Mouse (Mus musculus) C2C12 (cell line): ENCODE results near the gene Commd1. TPM values are rescaled to one million over a fixed set of nuclear protein-coding genes. Genes with fewer than 3 reads are reported as not detected.

Experiments used
- H3K27me3 ChIP-seq: one replicate; pipeline ENCODE4 v1.6.1; 2011; ENCODE audit not compliant: control insufficient read depth, insufficient read depth, insufficient read length
- H3K36me3 ChIP-seq: one replicate; pipeline ENCODE4 v1.6.1; 2011; ENCODE audit not compliant: control insufficient read depth, insufficient read depth
- H3K4me3 ChIP-seq: one replicate; pipeline ENCODE4 v1.5.1; 2011; ENCODE audit warnings: mild to moderate bottlenecking, control low read depth; ENCODE audit not compliant: poor library complexity, insufficient read depth, severe bottlenecking
- H3K79me2 ChIP-seq: one replicate; pipeline ENCODE4 v1.6.1; 2011; ENCODE audit not compliant: control insufficient read depth, insufficient read depth
- H3K79me3 ChIP-seq: one replicate; pipeline ENCODE4 v1.6.1; 2011; ENCODE audit warnings: low read depth, control low read depth
- H3ac ChIP-seq: one replicate; pipeline ENCODE3; 2011; ENCODE audit warnings: low read depth; ENCODE audit not compliant: control insufficient read depth, insufficient read length
- CEBPB ChIP-seq: IDR thresholded peaks from one replicate; pipeline ENCODE4 v1.6.1; 2011; ENCODE audit warnings: low read depth, mild to moderate bottlenecking, control low read depth, moderate library complexity
- CTCF ChIP-seq: IDR thresholded peaks from one replicate; pipeline ENCODE4 v1.5.1; 2011; ENCODE audit not compliant: control insufficient read depth, insufficient read depth, insufficient read length
- FOSL1 ChIP-seq: IDR thresholded peaks from one replicate; pipeline ENCODE4 v1.8.0; 2011; ENCODE audit warnings: mild to moderate bottlenecking, low read length; ENCODE audit not compliant: poor library complexity, insufficient read depth, severe bottlenecking
- MAX ChIP-seq: IDR thresholded peaks from one replicate; pipeline ENCODE4 v1.6.1; 2011; ENCODE audit warnings: mild to moderate bottlenecking, control low read depth
- MYOD1 ChIP-seq: IDR thresholded peaks from one replicate; pipeline ENCODE4 v1.6.1; 2011; ENCODE audit warnings: low read depth; ENCODE audit not compliant: control insufficient read depth, insufficient read length
- MYOG ChIP-seq: IDR thresholded peaks from one replicate; pipeline ENCODE4 v1.6.1; 2011; ENCODE audit not compliant: control insufficient read depth, insufficient read length; ENCODE audit errors: extremely low read depth
- USF1 ChIP-seq: IDR thresholded peaks from one replicate; pipeline ENCODE4 v1.6.1; 2011; ENCODE audit warnings: low read depth, mild to moderate bottlenecking, control low read depth, moderate library complexity
- polyA plus RNA-seq: library from polyadenylated mRNA; unstranded; fragments of >200 nt; fragmentation: generic; extraction: Trizol; gene quantifications from one replicate; pipeline ENCODE4 v1.2.1, GENCODE M21; 2012; ENCODE audit warnings: missing spikeins

The Commd1 gene
- polyA plus RNA-seq, 1 experiment: 126 TPM

GRCm38 (mm10) chr11:22871628-22872306, 110.4 kb downstream of the Commd1 start:
- Histone ChIP-seq H3K36me3 (no peaks in the 10 kb centered on the region), H3K79me2 (no peaks in the 10 kb centered on the region), H3K4me3 (no peak overlapping the region), H3K27me3 (no peaks in the 10 kb centered on the region), H3ac (no peak overlapping the region), H3K79me3 (no peaks in the 10 kb centered on the region)
- TF ChIP-seq CEBPB: no peak
- TF ChIP-seq FOSL1: no peak
- no peak for TF ChIP-seq MYOD1
- TF ChIP-seq USF1: no peak
- TF ChIP-seq MYOG: no peak
- TF ChIP-seq CTCF: no peak
- no peak for TF ChIP-seq MAX

GRCm38 (mm10) chr11:22868582-22868981, 113.6 kb downstream of the Commd1 start:
- Histone ChIP-seq H3K27me3 (no peaks in the 10 kb centered on the region), H3K79me3 (no peaks in the 10 kb centered on the region), H3K4me3 (no peak overlapping the region), H3ac (no peak overlapping the region), H3K36me3 (no peaks in the 10 kb centered on the region), H3K79me2 (no peaks in the 10 kb centered on the region)
- TF ChIP-seq CTCF: no peak
- no peak for TF ChIP-seq MAX
- TF ChIP-seq FOSL1: no peak
- TF ChIP-seq MYOG: no peak
- TF ChIP-seq USF1: no peak
- TF ChIP-seq MYOD1: no peak
- no peak for TF ChIP-seq CEBPB

GRCm38 (mm10) chr11:22867691-22868090, 114.5 kb downstream of the Commd1 start:
- Histone ChIP-seq H3K36me3 (no peaks in the 10 kb centered on the region), H3ac (no peak overlapping the region), H3K79me3 (no peaks in the 10 kb centered on the region), H3K27me3 (no peaks in the 10 kb centered on the region), H3K79me2 (no peaks in the 10 kb centered on the region), H3K4me3 (no peak overlapping the region)
- TF ChIP-seq MYOD1 (no peak), CTCF (no peak), MAX (no peak), USF1 (no peak), FOSL1 (no peak)

- no peaks in the 10 kb centered on the region for H3K79me3 ChIP-seq
- TF ChIP-seq MYOD1: no peak
- TF ChIP-seq MAX: no peak
Observed at GRCm38 (mm10) chr11:22865635-22866246, 116.4 kb downstream of the Commd1 start.

GRCm38 (mm10) chr11:22864305-22865060, 117.7 kb downstream of the Commd1 start:
- no peak for TF ChIP-seq CEBPB
- no peak for TF ChIP-seq FOSL1
- TF ChIP-seq MAX: no peak
- no peak for TF ChIP-seq USF1
- TF ChIP-seq CTCF: no peak
- TF ChIP-seq MYOD1: no peak
- TF ChIP-seq MYOG: no peak
- H3K79me3 ChIP-seq: no peaks in the 10 kb centered on the region
- no peaks in the 10 kb centered on the region for H3K79me2 ChIP-seq

More at GRCm38 (mm10) chr11:22865635-22866246, 116.4 kb downstream of the Commd1 start:
- H3K79me2 ChIP-seq: no peaks in the 10 kb centered on the region
- H3ac ChIP-seq: no peak overlapping the region
- H3K36me3 ChIP-seq: no peaks in the 10 kb centered on the region
- H3K4me3 ChIP-seq: no peak overlapping the region
- H3K27me3 ChIP-seq: no peaks in the 10 kb centered on the region

More at GRCm38 (mm10) chr11:22864305-22865060, 117.7 kb downstream of the Commd1 start:
- no peaks in the 10 kb centered on the region for H3K27me3 ChIP-seq
- no peak overlapping the region for H3ac ChIP-seq
- H3K36me3 ChIP-seq: no peaks in the 10 kb centered on the region
- no peak overlapping the region for H3K4me3 ChIP-seq
